Mouse (Mus musculus) cerebellum, adult (tissue): ENCODE data around the gene Suz12.

Source experiments
- ATAC-seq: cut with Nextera tagmentation; 2 replicates; pipeline ENCODE4 v1.9.2; 2017; ENCODE audit warnings: mild to moderate bottlenecking, moderate library complexity, mixed read lengths; ENCODE audit not compliant: insufficient number of reproducible peaks, low FRiP score, low TSS enrichment

Gene Suz12

DNA sequence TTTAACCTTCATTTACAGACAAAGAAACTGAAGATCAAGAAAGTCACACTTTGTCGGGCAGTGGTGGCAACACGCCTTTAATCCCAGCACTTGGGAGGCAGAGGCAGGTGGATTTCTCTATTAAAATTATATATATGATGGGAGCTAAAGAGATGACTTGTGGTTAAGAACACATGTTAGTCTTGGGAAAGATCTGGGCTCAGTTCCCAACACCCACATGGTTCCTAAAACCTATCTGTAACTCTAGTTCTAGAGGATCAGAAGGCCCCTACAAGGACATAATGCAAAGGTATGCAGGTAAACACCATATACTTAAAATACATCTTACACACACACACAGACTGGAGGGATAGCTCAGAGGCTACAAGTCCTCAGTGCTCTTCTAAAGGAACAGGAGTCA lies 78.1 kb downstream of the Suz12 start:
- no peak for ATAC-seq

DNA sequence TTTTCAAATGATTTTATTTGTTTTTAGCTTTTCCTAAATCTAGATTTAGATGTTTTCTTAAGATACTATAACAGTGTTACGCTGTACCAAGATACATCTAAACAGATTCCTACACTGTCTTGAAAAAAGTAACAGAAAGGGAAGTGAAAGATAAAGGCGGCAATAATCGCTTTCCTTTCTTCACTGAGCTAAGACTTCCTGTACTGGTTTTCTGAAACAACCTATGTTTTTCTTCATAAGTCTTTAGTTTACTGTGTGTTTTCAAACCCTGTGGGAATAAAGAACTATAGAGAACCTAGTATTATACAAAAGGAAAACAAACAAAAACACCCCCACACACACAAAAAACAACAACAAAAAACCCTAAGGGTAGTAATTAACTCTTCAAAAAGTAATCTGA lies 79.5 kb downstream of the Suz12 start:
- ATAC-seq = no peak

DNA sequence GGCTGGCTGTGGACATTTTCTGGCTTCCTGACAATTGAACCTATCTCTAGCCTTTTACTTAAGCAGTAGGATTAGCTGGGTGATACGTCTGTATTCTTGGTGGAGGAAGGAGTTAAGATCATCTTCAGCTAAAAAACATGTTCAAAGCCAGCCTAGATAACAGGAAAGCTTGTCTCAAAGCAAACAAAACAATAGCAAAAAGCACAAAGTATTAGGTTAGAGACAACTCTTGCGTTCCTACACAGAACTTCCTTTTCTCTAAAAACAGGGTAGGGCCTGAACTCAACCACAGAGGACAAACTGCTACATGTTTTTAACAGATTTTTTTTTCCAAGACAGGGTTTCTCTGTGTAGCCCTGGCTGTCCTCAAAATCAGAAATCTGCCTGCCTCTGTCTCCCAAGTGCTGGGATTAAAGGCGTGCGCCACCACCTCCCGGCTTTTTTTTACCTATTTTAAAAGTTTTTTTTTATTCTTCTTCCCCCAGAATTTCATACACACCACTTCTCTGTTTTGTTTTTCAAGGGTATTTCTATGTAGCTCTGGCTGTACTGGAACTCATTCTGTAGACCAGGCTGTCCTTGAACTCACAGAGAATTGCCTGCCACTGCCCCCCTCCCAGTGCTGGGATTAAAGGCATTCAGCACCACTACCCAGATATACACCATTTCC lies 82.8 kb downstream of the Suz12 start:
- no peak for ATAC-seq

DNA sequence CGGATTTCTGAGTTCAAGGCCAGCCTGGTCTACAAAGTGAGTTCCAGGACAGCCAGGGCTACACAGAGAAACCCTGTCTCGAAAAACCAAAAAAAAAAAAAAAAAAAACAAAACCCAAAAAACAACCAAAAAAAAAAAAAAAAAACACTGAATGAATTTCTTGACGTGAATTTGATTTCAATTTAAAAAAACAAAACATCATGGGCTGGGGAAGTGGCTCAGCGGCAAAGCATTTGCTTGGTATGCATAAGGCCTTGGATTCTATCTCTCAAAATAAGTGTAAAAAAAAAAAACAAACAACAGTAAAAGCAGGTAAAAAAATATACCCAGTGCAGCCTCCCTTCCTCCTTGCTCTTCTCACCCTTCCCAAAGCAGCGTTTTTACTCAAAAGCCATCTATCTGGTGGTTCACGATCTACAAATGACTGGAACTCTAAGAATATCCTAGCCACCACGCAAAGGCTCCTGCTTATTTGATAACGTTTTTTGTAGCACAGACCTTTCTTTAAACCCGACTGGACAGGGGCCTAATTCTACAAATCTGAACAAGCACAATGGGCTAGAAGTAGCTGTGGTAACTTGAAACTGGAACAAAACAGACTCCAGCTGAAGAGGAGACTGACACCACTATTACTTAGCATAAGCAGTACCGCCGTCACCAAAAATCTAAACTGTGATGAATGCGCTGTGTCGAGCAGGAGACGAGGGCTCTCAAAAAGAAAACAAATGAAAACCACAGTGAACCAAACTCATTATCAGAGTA lies 85.1 kb downstream of the Suz12 start:
- ATAC-seq = no peak

DNA sequence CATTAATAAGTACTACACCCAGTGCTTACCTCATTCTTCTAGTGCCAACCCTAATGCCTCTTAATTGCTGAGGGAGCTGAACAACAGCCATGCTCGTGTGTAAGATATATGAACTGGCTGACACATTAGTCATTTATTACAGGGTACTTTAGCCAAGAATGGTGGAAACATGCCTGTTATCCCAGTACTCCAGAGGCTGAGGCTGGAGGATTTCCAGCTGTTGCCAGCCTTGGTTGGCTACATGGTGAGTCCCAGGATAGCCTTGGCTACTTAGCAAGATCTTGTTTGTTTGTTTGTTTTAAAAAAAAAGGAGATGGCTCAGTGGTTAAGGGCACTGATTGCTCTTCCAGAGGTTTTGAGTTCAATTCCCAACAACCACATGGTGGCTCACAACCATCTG lies 85.9 kb downstream of the Suz12 start:
- ATAC-seq = no peak

DNA sequence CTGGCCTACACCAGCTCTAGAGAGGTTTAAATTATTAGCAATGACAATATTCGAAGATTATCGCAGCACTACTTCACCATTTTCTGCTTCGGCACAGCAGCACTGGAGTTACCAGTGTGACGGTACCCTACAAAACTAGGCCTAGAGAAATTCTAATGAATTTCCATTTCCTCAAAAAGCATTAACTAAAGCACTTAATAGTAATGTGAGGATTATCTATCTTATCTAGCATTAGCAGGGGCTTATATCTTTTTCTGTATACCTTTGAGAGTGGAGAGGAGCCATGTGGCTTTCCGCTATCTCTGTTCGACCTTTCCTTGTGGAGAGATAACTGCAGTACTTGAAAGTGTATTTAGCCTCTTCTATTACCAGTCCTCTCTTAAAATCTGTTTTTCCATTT lies 86.8 kb downstream of the Suz12 start:
- ATAC-seq = no peak

DNA sequence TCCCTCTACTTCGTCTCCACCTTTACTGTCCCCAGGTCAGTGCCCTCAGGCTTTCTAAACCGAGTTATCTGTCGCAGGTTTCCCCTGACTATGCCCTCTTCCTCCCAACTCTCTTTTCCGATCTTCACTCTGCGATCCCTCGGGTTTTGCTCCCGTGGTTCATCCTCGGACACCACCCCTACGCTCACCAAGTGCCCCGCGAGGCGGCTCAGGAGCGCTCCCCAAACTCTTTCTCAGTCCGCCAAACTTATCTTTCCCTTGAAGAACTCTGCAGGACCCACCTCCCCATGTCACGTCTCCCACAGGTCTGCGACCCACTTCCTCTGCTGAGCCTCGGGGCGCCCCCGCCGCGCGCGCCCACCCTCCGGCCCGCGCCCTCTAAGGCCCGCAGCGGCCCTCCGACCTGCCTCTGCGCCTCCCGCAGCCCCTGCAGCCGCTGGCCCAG lies 87.5 kb downstream of the Suz12 start:
- ATAC-seq = peak; percentile 47; the same call in 1 of the 2 replicates

DNA sequence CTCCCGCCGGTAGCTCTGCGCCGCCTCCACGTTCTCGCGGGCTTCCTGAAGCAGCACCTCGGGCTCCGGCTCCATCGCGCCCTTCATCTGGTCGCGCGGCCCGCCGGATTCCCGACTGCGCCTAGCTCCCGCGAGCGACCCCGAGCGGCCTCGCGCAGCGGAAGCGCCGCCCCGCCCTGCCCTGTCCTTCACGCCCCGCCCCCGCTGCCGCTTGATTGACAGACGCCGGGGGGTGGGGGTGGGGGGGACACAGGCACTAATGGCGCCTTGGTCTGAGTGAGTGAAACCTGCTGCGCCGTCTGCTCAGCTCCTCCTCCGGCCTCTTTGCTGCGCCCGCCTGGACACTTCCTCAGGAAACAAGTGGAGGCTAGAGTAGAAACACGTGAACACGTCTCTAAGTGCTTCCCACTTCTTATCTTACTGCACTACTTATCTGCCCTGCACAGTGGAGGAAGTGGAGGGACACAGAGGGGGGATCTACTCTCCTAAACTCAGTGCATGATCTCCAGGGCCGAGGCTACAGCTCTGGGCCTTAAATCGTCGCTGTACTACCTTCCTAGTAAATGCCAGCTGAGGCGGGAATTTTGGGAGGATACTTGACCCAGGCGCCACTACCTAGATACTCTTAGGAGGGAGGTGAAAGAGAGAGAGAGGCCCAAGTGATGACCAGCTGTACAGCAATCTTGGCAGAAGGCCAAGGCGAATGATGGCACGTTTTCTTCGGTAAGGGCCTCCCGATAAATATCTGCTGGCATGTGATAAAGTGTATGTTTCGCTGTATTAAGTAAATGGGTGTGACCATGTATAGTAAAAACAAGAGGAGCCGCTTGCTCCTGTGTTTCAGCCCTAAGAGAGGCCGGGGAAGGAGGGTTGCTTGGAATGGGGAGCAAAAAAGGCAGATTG lies 88.2 kb downstream of the Suz12 start, which contains the start of gene Crlf3:
Gene Crlf3, minus strand, starts transcription at position 166 of the 903 bp plus-strand sequence.
- ATAC-seq = peak; percentile 86

DNA sequence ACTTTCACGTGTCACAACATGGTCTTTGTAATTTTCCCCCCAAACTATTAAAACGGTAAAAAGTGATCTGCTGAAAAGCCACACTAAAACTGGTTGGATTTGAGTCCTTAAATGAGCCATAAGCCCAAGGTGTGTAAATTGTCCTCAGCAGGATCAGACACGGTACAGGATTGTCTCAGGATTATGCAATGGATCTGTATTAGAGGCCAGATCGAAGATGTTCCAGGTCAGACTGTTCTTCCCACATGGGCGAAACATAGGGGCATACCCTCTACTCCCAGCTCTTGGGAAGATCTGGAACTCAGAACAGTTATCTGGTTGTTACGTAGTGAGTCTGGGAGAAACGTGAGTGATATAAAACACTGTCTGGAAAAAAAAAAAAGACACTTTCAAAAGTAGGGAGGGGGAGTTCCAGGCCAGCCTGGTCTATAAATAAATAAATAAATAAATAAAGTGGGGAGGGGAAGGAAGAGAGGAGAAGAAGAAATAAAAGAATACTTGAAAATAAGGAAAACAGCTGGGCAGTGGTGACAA lies 88.9 kb downstream of the Suz12 start:
- no peak for ATAC-seq
